Mouse (Mus musculus): ENCODE results near the gene Pctp. TPM values are rescaled to one million over a fixed set of nuclear protein-coding genes. Genes with fewer than 3 reads are reported as not detected.
A peak's percentile ranks its signal among the peaks of the same experiment; 100 is the strongest.

Pctp gene
- total and polyA plus RNA-seq, 3 experiments, result 24.6 to 31.8 (median 28.0) TPM

DNA sequence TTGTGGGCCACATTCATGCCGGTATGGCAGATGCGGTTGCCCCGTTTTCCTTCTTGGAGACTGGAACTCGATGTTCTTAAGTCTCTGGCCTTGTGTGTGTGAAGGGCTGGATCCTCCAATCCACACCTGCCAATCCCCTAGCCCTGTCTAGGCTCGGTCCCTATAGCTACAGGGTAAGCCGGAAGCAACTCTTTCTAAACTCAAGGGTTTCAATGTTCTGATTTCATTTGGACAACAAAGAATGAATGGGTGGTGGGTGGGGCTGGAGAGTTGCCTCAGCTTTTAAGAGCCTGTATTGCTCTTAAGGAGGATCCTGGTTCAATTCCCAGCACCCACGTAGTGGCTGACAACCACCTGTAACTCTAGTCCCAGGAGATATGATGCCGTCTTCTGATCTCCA is 16.2 kb downstream of the Pctp start:
- TF ChIP-seq USF1 (IDR thresholded peaks at IDR 0.05; ENCODE audit: low read depth, low read length), result no peak
- no peak for TF ChIP-seq E2F4 (IDR thresholded peaks at IDR 0.05; ENCODE audit: insufficient replicate concordance, low read depth, low read length)
- TF ChIP-seq MAZ (IDR thresholded peaks at IDR 0.05; ENCODE audit: low read depth, low read length), result no peak
- TF ChIP-seq CHD1 (IDR thresholded peaks at IDR 0.05; ENCODE audit: low read depth, low read length), result no peak
- TF ChIP-seq BHLHE40 (IDR thresholded peaks at IDR 0.05; ENCODE audit: low read depth, low read length), result no peak
- TF ChIP-seq TBP (conservative IDR thresholded peaks at IDR 0.05; ENCODE audit: low read depth, low read length), result no peak
- TF ChIP-seq MYC (IDR thresholded peaks at IDR 0.05; ENCODE audit: low read depth, low read length), result no peak
- TF ChIP-seq USF2 (conservative IDR thresholded peaks at IDR 0.05; ENCODE audit: low read depth, low read length), result no peak
- TF ChIP-seq ETS1 (conservative IDR thresholded peaks at IDR 0.05; ENCODE audit: low read depth, low read length), result no peak
- peaks cover 0 to 30% of the 10 kb centered on the region in 2 experiments for H3K36me3 ChIP-seq (replicated peaks in 1 of 2; ENCODE audit: control insufficient read depth in 1 of 2, insufficient read depth in 1 of 2, low read length in 1 of 2)

DNA sequence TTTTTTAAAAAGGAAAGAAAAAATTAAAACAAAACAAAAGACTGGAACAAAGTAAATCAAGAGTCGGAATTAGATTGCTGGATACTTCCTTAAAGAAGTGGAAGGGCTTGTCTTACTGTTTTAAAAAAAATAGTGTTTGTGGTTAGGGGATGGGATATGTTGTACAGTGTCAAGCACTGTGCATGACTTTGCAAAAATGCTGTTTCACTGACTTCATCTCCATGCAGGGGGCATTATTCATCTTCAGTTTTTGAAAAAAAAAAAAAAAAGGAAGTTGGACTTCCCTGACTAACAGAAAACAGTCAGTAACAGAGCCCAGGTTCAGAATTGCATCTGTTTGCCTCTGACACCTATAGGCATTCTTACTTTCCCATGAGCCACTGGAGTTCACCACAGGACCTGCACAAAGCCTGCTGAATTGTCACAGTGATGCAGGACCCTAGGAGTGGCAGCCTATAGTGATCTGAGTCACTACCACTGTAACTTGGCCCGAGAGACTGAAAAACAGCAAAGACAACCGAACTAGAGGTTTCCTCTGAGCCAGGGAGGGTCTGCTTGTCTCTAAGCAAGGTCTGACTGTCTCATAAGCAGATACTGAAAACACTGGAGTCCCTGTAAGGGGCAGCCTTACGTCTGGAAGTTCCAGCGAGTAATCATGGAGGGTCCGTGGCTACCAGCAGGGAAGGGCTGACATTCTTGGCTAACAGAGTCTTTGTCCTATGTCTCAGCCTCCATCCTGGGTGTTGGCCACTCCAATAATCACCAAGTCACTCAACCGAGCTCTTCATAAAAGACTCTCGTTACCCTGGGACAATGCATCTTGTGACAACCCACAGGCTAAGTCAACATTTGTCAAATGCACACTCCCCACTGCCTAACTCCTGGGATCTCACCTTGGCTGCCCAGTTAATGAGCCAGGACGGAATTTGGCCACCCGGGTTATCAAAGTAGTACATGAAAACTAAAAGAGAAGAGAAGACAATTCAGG is 17.2 kb downstream of the Pctp start:
- H3K27ac ChIP-seq (ENCODE audit: insufficient read depth, low read depth), result peak overlapping the region; percentile 68
- H3K4me3 ChIP-seq (replicated peaks in 1 of 3; ENCODE audit: low read depth in 2 of 3, low read length in 2 of 3, poor library complexity in 1 of 3), result no peak overlapping the region
- TF ChIP-seq MYC (IDR thresholded peaks at IDR 0.05; ENCODE audit: low read depth, low read length) (0 out of 2 replicates have a peak, but pooled peaks have one; percentile 37), BHLHE40 (IDR thresholded peaks at IDR 0.05; ENCODE audit: low read depth, low read length) (peak; percentile 64), EP300 (IDR thresholded peaks at IDR 0.05; ENCODE audit: low read length) (peak; percentile 77), CHD1 (IDR thresholded peaks at IDR 0.05; ENCODE audit: low read depth, low read length) (no peak), MAFK (IDR thresholded peaks at IDR 0.05; ENCODE audit: insufficient replicate concordance, low read length) (peak; percentile 93), GABPA (IDR thresholded peaks at IDR 0.05; ENCODE audit: insufficient replicate concordance, low read depth, low read length) (peak; percentile 26; the same call in 1 of the 2 replicates), JUND (conservative IDR thresholded peaks at IDR 0.05; ENCODE audit: low read depth, low read length) (peak; percentile 34; the same call in 1 of the 2 replicates), USF1 (IDR thresholded peaks at IDR 0.05; ENCODE audit: low read depth, low read length) (no peak), ZC3H11A (IDR thresholded peaks at IDR 0.05; ENCODE audit: low read depth, low read length) (no peak), ETS1 (conservative IDR thresholded peaks at IDR 0.05; ENCODE audit: low read depth, low read length) (peak; percentile 75), ZKSCAN1 (IDR thresholded peaks at IDR 0.05; ENCODE audit: borderline replicate concordance, low read depth, low read length) (no peak), MEF2A (IDR thresholded peaks at IDR 0.05; ENCODE audit: borderline replicate concordance, low read depth, low read length) (peak; percentile 55; the same call in 1 of the 2 replicates), JUN (IDR thresholded peaks at IDR 0.05; ENCODE audit: insufficient read depth, low read depth, low read length) (peak; percentile 29; the same call in 1 of the 2 replicates), MAX (IDR thresholded peaks at IDR 0.05; ENCODE audit: low read length) (no peak), ZNF384 (IDR thresholded peaks at IDR 0.05; ENCODE audit: low read depth, low read length) (peak; percentile 98)
- H3K4me2 ChIP-seq (ENCODE audit: insufficient read depth, low read depth, poor library complexity, severe bottlenecking), result no peak overlapping the region
- H3K9ac ChIP-seq (ENCODE audit: insufficient read depth, low read depth), result no peak overlapping the region
- dilution Hi-C loops (cut with MboI; ENCODE audit: extremely low pct_ligation_motif_present, extremely low pct_unique_long_range_greater_than_20kb, low sequenced_read_pairs) (no loop called here), in situ Hi-C loops (cut with MboI; ENCODE audit: low pct_ligation_motif_present, low pct_unique_long_range_greater_than_20kb, low sequenced_read_pairs) (loop anchor here (5.0 to 25.0 kb wide), 2 partner anchors 182 to 627 kb away; no protein-coding TSS in a partner anchor)
- H3K9me3 ChIP-seq (replicated peaks; ENCODE audit: low read length), result no peaks in the 10 kb centered on the region
- no peaks in the 10 kb centered on the region for H3K27me3 ChIP-seq (replicated peaks)
- peaks cover 0 to 26% of the 10 kb centered on the region in 2 experiments for H3K36me3 ChIP-seq (replicated peaks in 1 of 2; ENCODE audit: control insufficient read depth in 1 of 2, insufficient read depth in 1 of 2, low read length in 1 of 2)
- peaks cover 28 to 64% of the 10 kb centered on the region in 2 experiments for H3K4me1 ChIP-seq (ENCODE audit: control insufficient read depth in 1 of 2, insufficient read depth in 2 of 2)
- DNase-seq (ENCODE audit: extremely low read depth), result peak; percentile 77
- H3K79me2 ChIP-seq (replicated peaks; ENCODE audit: control insufficient read depth, extremely low read depth, insufficient read depth, poor library complexity, severe bottlenecking), result no peaks in the 10 kb centered on the region

More for the DNA sequence above, 16.2 kb downstream of the Pctp start:
- H3K79me2 ChIP-seq (replicated peaks; ENCODE audit: control insufficient read depth, extremely low read depth, insufficient read depth, poor library complexity, severe bottlenecking), result no peaks in the 10 kb centered on the region; the same call in 1 of the 2 replicates
- in situ Hi-C loops (cut with MboI; ENCODE audit: low pct_ligation_motif_present, low pct_unique_long_range_greater_than_20kb, low sequenced_read_pairs), result loop anchor here (5.0 to 25.0 kb wide), 2 partner anchors 181 to 626 kb away; no protein-coding TSS in a partner anchor
- H3K9me3 ChIP-seq (replicated peaks; ENCODE audit: low read length), result no peaks in the 10 kb centered on the region
- H3K27me3 ChIP-seq (replicated peaks), result no peaks in the 10 kb centered on the region
- H3K4me1 ChIP-seq (ENCODE audit: control insufficient read depth in 1 of 2, insufficient read depth in 2 of 2), result peaks cover 24 to 64% of the 10 kb centered on the region in 2 experiments
- no peak for DNase-seq (ENCODE audit: extremely low read depth)
- no peak overlapping the region for H3K9ac ChIP-seq (ENCODE audit: insufficient read depth, low read depth)
- dilution Hi-C loops (cut with MboI; ENCODE audit: extremely low pct_ligation_motif_present, extremely low pct_unique_long_range_greater_than_20kb, low sequenced_read_pairs), result no loop called here
- no peak overlapping the region for H3K4me3 ChIP-seq (replicated peaks in 1 of 3; ENCODE audit: low read depth in 2 of 3, low read length in 2 of 3, poor library complexity in 1 of 3)
- H3K4me2 ChIP-seq (ENCODE audit: insufficient read depth, low read depth, poor library complexity, severe bottlenecking), result no peak overlapping the region
- H3K27ac ChIP-seq (ENCODE audit: insufficient read depth, low read depth), result no peak overlapping the region

Data from CH12.LX (cell line).